Mouse (Mus musculus) testis, adult 2 months (tissue): ENCODE results near the gene Exoc4. TPM values are rescaled to one million over a fixed set of nuclear protein-coding genes. Genes with fewer than 3 reads are reported as not detected.

Experiments used
- H3K27ac ChIP-seq: fragments of 200-500 bp; 2 replicates; pipeline ENCODE4 v1.5.1; 2012; ENCODE audit warnings: low read depth, low read length; ENCODE audit not compliant: control insufficient read depth, insufficient read depth
- H3K27me3 ChIP-seq: fragments of 200-500 bp; 2 replicates; pipeline ENCODE4 v1.6.1; 2012; ENCODE audit warnings: mild to moderate bottlenecking, low read length, moderate library complexity; ENCODE audit not compliant: control insufficient read depth, insufficient read depth
- H3K36me3 ChIP-seq: fragments of 200-500 bp; 2 replicates; pipeline ENCODE4 v1.6.1; 2012; ENCODE audit warnings: mild to moderate bottlenecking, low read length; ENCODE audit not compliant: control insufficient read depth, insufficient read depth
- H3K4me1 ChIP-seq: fragments of 200-500 bp; 2 replicates; pipeline ENCODE4 v1.6.1; 2012; ENCODE audit warnings: low read length; ENCODE audit not compliant: control insufficient read depth, insufficient read depth
- H3K4me3 ChIP-seq: fragments of 200-500 bp; 2 replicates; pipeline ENCODE4 v1.5.1; 2012; ENCODE audit warnings: low read depth, mild to moderate bottlenecking, low read length, moderate library complexity, mixed read lengths; ENCODE audit not compliant: control insufficient read depth
- CTCF ChIP-seq: fragments of 200-500 bp; IDR thresholded peaks from 2 replicates; pipeline ENCODE4 v1.5.1; 2012; ENCODE audit warnings: low read depth, mild to moderate bottlenecking, inconsistent platforms, low read length, moderate library complexity; ENCODE audit not compliant: control insufficient read depth, insufficient read depth, insufficient replicate concordance
- POLR2A ChIP-seq: fragments of 200-500 bp; IDR thresholded peaks from 2 replicates; pipeline ENCODE4 v1.6.1; 2012; ENCODE audit warnings: low read depth, mild to moderate bottlenecking, inconsistent platforms, low read length, moderate library complexity; ENCODE audit not compliant: control insufficient read depth
- polyA plus RNA-seq: library from polyadenylated mRNA; depleted of rRNA; stranded (reverse); fragments of >200 nt; gene quantifications from 2 replicates; pipeline ENCODE4 v1.2.3, GENCODE M21; 2012

The Exoc4 gene
- polyA plus RNA-seq, 1 experiment, result 3.3 TPM

DNA sequence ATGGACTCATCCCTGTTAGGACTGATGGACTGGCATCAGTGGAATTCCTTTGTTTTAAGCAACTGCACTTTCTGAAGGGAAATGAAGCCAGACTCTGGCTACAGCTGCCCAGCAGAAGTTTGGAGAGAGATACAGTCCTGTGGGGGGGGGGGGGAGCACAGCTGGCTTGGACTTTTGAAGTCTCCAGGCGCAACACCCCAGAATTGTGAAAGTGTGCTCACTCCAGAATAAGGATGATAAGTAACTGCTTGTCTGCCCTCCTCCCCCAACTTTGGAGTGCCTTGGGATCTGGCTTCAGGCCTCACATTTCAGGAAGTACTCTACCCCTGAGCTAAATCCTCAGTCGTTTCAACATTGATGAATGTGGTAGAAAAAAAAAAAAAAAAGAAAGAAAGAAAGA, 716.7 kb downstream of the Exoc4 start:
- Histone ChIP-seq H3K27ac (no peak overlapping the region), H3K4me3 (no peak overlapping the region), H3K36me3 (no peaks in the 10 kb centered on the region), H3K27me3 (no peaks in the 10 kb centered on the region), H3K4me1 (no peaks in the 10 kb centered on the region)
- no peak for TF ChIP-seq POLR2A
- no peak for TF ChIP-seq CTCF

DNA sequence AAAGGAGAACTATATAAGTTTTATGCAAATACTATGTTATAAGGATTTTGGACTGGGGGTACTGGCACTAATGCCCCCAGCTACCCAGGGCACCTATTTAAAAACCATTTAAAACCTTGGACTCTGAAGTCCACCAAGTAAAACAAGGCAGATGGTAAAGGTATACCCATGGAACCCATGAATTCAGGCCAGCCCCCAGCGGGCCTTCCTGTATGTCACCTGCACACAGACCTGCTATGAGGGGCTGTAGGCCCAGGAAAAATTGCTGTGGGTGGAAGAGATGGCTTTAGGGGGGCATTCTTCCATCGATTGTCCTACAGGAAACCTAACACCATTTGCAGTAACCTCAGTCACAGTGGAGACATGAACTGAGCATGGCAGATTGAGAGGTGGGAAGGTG, 719.9 kb downstream of the Exoc4 start:
- Histone ChIP-seq H3K27ac (no peak overlapping the region), H3K4me1 (no peaks in the 10 kb centered on the region), H3K27me3 (no peaks in the 10 kb centered on the region), H3K36me3 (no peaks in the 10 kb centered on the region), H3K4me3 (no peak overlapping the region)
- TF ChIP-seq POLR2A (no peak), CTCF (no peak)

DNA sequence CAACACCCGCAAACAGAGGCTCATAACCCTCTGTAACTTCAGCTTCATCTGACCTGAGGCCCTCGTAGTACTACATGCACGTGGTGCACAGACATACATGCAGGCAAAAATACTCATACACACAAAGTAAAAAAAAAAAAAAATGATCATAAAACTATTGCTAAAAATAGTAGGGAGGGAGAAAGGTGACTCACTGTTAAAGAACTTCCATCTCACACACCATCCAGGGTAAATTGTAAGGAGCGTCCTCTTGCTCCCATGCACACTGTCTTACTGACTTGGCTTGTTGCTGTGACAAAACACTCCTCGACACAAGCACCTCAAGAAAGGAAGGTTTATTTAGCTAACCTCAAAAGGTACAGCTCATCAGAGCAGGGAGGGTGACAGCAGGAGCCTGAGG, 723.9 kb downstream of the Exoc4 start:
- Histone ChIP-seq H3K4me1 (no peaks in the 10 kb centered on the region), H3K4me3 (no peak overlapping the region), H3K27ac (no peak overlapping the region), H3K27me3 (no peaks in the 10 kb centered on the region), H3K36me3 (no peaks in the 10 kb centered on the region)
- TF ChIP-seq CTCF, result no peak

DNA sequence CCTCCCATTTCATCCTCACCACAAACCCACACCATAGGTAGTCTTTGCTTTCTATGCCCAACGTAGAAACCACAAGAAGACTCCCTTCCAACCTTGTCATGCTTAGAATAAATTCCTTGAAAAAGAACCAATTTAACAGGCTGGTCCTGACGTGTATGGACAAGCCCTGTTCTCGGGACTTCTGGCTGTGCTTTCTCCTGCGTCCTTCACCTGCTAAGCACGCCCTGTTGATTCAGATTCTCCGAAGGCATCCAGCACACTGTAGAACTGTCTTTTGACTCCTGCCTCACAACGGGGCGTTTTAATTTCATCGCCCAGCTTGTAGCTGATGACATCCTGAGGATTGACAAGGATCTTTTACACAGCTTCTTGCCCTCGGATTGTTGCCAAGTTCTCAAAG, 727.7 kb downstream of the Exoc4 start:
- TF ChIP-seq POLR2A, result no peak
- TF ChIP-seq CTCF, result no peak
- Histone ChIP-seq H3K36me3 (no peaks in the 10 kb centered on the region), H3K4me3 (no peak overlapping the region), H3K4me1 (peaks cover 5% of the 10 kb centered on the region), H3K27me3 (no peaks in the 10 kb centered on the region), H3K27ac (no peak overlapping the region)

DNA sequence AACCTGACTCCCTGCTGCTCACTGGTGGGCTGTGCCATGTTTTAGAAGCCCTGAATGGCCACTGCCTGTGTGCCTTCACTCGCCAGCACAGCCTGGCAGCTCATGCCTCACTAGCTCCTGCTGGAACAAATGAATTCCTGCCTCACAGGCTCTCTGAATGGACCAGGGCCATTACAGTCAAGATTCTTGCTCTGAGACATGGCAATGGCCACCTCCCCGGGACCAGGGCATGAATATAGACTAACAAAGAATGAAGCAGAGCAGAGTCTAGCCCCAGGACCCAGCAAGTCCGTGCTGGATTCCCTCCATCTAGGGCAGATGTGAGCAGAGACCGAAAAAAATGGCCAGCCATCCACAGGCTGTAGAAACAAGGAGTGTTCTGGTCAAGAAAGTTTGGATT, 728.6 kb downstream of the Exoc4 start:
- no peak overlapping the region for H3K27ac ChIP-seq
- H3K36me3 ChIP-seq, result no peaks in the 10 kb centered on the region
- no peak overlapping the region for H3K4me3 ChIP-seq
- no peaks in the 10 kb centered on the region for H3K27me3 ChIP-seq
- H3K4me1 ChIP-seq, result peaks cover 5% of the 10 kb centered on the region
- no peak for TF ChIP-seq CTCF
- no peak for TF ChIP-seq POLR2A

DNA sequence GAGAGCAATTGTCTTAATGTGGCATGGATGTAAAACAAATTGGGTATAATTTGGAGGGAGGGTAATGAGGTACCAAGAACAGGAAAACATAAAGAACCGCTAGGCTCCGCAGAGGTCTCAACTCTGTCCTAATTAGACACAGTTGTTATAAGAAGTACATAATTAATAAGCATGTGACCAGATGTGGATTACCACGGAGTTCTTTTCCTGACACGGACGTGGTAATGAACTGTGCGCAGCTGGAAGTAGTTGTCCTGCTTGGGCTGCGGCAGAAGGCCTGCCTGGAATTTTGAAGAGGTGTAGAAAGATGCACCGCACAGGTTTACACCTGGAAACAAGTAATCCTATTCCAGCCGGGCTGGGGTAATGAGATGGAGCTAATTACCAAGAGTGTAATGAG, 729.0 kb downstream of the Exoc4 start:
- TF ChIP-seq POLR2A (no peak), CTCF (no peak)
- Histone ChIP-seq H3K4me1 (peaks cover 5% of the 10 kb centered on the region), H3K27ac (no peak overlapping the region), H3K4me3 (no peak overlapping the region), H3K36me3 (no peaks in the 10 kb centered on the region), H3K27me3 (no peaks in the 10 kb centered on the region)

DNA sequence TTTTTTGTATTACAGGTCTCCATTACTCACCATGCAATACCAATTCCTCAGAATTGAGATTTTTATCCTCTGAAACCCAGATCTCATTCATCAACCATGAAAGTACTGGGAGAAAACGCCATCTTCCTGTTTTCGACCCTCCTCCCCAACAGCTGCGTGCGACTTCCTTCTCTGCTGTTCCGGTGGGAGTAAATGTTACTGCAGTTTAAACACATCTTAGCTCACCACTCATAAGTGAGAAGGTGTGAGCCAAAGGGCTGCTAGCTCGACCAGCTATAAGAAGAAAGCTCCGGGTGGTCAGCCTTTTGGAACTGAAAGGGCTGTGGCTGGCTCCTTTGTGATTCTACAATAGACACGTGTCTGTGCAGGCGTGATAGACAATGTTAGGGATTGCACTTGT, 733.8 kb downstream of the Exoc4 start:
- Histone ChIP-seq H3K27me3 (no peaks in the 10 kb centered on the region), H3K4me1 (peaks cover 5% of the 10 kb centered on the region), H3K36me3 (no peaks in the 10 kb centered on the region), H3K4me3 (no peak overlapping the region; the same call in 1 of the 2 replicates), H3K27ac (no peak overlapping the region)
- TF ChIP-seq CTCF (no peak), POLR2A (no peak)

DNA sequence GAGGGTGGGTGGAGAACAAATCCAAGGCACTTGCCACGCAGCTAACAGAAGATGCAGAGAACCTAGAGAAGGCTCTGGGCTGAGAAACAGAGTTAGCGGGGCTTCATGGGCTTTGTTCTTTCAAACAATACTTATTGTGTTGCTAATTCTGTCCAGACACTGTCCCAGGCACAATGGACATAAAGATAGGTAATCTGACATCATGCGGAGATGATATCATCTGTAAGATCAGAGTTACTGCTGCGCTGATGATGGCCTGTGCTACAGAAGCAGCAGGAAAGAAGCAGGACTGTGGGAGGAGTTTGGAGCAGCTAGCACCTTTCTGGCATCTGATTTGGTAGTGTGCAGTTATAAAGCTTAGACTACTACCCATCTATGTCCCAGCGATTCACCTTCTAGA, 738.2 kb downstream of the Exoc4 start:
- H3K27ac ChIP-seq, result no peak overlapping the region
- peaks cover 1% of the 10 kb centered on the region for H3K4me1 ChIP-seq
- no peaks in the 10 kb centered on the region for H3K36me3 ChIP-seq
- TF ChIP-seq POLR2A (no peak), CTCF (no peak)
- H3K27me3 ChIP-seq, result no peaks in the 10 kb centered on the region
- H3K4me3 ChIP-seq, result no peak overlapping the region
